Mouse (Mus musculus) cortical plate, adult 2 months (tissue): Measurements from ENCODE around the gene Bdkrb2.

Experiments
- CTCF ChIP-seq: fragments of 200-500 bp; IDR thresholded peaks from 2 replicates; pipeline ENCODE4 v1.5.1; 2011; ENCODE audit warnings: mild to moderate bottlenecking, control low read depth, low read length; ENCODE audit not compliant: insufficient read depth; ENCODE audit errors: extremely low read depth
- POLR2A ChIP-seq: fragments of 200-500 bp; IDR thresholded peaks from 2 replicates; pipeline ENCODE4 v1.6.1; 2011; ENCODE audit warnings: mild to moderate bottlenecking, low read length, control low read depth; ENCODE audit not compliant: insufficient read depth; ENCODE audit errors: extremely low read depth

DNA sequence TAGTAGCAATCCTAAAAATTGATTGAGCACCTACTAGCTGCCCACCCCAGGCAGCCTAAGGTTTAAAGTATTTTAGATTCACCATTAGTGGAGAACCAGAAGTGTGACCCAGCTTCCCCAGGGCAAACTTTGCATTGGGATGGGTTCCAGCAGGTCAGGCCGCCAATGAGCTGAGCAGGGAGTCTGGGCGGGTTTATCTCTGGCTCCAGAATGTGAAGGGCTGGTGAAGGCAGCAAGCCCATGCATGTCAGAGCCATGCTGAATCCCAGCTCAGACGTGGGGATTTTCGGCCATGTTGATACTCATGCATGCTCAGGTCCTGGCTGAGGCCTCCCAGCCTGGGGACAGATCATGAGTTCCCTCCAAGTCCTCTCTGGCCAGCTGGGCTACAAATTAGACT, 11.3 kb downstream of the Bdkrb2 start:
- TF ChIP-seq CTCF (no peak), POLR2A (no peak)
